Mouse (Mus musculus): Measurements from ENCODE around the gene Hagh. TPM values are rescaled to one million over a fixed set of nuclear protein-coding genes. Genes with fewer than 3 reads are reported as not detected.

Hagh gene
- polyA plus RNA-seq, 1 experiment from 2014 or later = 104 TPM

DNA sequence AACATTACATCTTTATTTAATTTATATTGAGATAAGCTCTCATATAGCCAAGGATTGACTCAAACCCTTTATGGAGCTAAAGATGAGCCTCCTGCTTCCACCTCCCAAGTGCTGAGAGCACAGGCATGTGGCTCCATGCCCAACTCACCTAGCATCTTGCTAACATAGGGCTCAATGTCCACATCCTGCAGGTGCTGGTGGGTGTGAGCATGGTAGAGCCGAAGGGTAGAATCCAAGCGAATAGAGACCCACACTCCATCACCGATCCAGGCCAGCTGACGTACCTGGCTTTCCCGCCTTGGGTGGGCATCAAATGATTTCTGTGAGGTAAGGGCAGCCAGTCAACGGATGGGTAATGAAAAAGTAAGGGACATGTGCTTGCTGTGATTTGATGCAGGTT is 60.1 kb downstream of the Hagh start:
- Histone ChIP-seq H3K9ac (ENCODE audit: low read depth, low read length) (no peak overlapping the region), H3K36me3 (ENCODE audit: control insufficient read depth, insufficient read depth) (peaks cover 71% of the 10 kb centered on the region), H3K27ac (ENCODE audit: low read depth, low read length) (no peak overlapping the region), H3K27me3 (replicated peaks; ENCODE audit: control insufficient read depth, insufficient read depth, low read length) (no peaks in the 10 kb centered on the region), H3K9me3 (ENCODE audit: control insufficient read depth) (no peaks in the 10 kb centered on the region), H3K4me3 (ENCODE audit: low read depth, low read length) (no peak overlapping the region), H3K4me2 (replicated peaks; ENCODE audit: low read depth) (no peak overlapping the region), H3K4me1 (replicated peaks; ENCODE audit: control insufficient read depth, insufficient read depth, low read length) (no peaks in the 10 kb centered on the region)
- WGBS = 97% methylated on average over 6 of the region's 6 CpGs
- TF ChIP-seq CTCF (IDR thresholded peaks at IDR 0.05; ENCODE audit: low read depth) = no peak
- no peak for ATAC-seq

GRCm38 (mm10) chr17:24902124-24902523 is 62.2 kb downstream of the Hagh start:
- 92% methylated on average over 5 of the region's 5 CpGs for WGBS
- H3K36me3 ChIP-seq (ENCODE audit: control insufficient read depth, insufficient read depth) = peaks cover 92% of the 10 kb centered on the region

DNA sequence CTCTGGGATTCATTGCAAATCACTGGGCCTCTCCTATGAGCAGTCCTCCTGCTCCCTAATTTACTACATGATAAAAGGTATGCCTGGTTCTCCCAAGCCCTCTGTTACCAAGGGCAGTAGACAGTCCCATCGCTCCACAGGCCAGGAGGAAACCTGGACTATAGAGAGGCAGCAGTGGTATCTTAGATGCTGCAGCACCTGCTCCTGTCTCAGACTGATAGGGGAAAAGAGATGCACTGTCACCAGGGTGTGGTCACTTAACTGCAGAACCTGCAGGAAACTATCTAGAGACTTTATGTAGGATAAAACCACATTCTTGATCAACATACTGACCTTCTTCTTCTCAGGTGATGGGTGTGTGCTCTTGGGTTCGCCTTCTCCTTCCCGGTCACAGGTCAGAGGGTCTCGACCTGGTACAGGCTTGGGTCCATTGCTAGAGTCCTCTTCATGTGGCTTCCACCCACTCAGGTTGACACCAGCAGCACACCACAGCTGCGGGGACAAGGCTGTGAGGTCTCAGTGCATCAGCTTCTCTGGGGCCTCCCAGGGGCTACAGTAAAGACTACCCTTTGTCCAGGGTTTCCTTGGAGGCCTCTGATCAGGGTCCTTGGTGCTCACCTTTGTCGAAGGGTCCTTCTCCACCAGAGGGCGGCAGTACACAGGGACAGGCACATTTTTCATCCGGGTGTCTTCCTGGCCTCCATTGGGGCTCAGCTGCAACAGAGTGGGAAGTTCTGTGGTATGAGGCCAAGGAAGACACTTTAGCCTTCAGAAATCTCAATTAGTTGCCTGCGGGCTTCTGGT is 62.9 kb downstream of the Hagh start:
- no peak for ATAC-seq
- TF ChIP-seq CTCF (IDR thresholded peaks at IDR 0.05; ENCODE audit: low read depth) = peak; percentile 68

More at GRCm38 (mm10) chr17:24902124-24902523, 62.2 kb downstream of the Hagh start:
- Histone ChIP-seq H3K4me1 (replicated peaks; ENCODE audit: control insufficient read depth, insufficient read depth, low read length) (no peaks in the 10 kb centered on the region), H3K27me3 (replicated peaks; ENCODE audit: control insufficient read depth, insufficient read depth, low read length) (no peaks in the 10 kb centered on the region), H3K9me3 (ENCODE audit: control insufficient read depth) (no peaks in the 10 kb centered on the region), H3K27ac (ENCODE audit: low read depth, low read length) (no peak overlapping the region), H3K9ac (ENCODE audit: low read depth, low read length) (no peak overlapping the region), H3K4me2 (replicated peaks; ENCODE audit: low read depth) (no peak overlapping the region), H3K4me3 (ENCODE audit: low read depth, low read length) (no peak overlapping the region)
- ATAC-seq = no peak
- TF ChIP-seq CTCF (IDR thresholded peaks at IDR 0.05; ENCODE audit: low read depth) = no peak

GRCm38 (mm10) chr17:24903767-24904166 is 63.8 kb downstream of the Hagh start:
- Histone ChIP-seq H3K9me3 (ENCODE audit: control insufficient read depth) (no peaks in the 10 kb centered on the region), H3K36me3 (ENCODE audit: control insufficient read depth, insufficient read depth) (peaks cover 100% of the 10 kb centered on the region)
- no peak for TF ChIP-seq CTCF (IDR thresholded peaks at IDR 0.05; ENCODE audit: low read depth)

More for the DNA sequence above, 62.9 kb downstream of the Hagh start:
- peaks cover 95% of the 10 kb centered on the region for H3K36me3 ChIP-seq (ENCODE audit: control insufficient read depth, insufficient read depth)
- WGBS = 63% methylated on average over 9 of the region's 9 CpGs
- no peaks in the 10 kb centered on the region for H3K9me3 ChIP-seq (ENCODE audit: control insufficient read depth)
- H3K4me2 ChIP-seq (replicated peaks; ENCODE audit: low read depth) = no peak overlapping the region
- H3K27me3 ChIP-seq (replicated peaks; ENCODE audit: control insufficient read depth, insufficient read depth, low read length) = no peaks in the 10 kb centered on the region
- no peak overlapping the region for H3K9ac ChIP-seq (ENCODE audit: low read depth, low read length)
- H3K27ac ChIP-seq (ENCODE audit: low read depth, low read length) = no peak overlapping the region
- H3K4me1 ChIP-seq (replicated peaks; ENCODE audit: control insufficient read depth, insufficient read depth, low read length) = no peaks in the 10 kb centered on the region
- H3K4me3 ChIP-seq (ENCODE audit: low read depth, low read length) = no peak overlapping the region

GRCm38 (mm10) chr17:24907591-24907990 is 67.6 kb downstream of the Hagh start:
- 92% methylated on average over 2 of the region's 2 CpGs for WGBS
- Histone ChIP-seq H3K27ac (ENCODE audit: low read depth, low read length) (no peak overlapping the region), H3K9me3 (ENCODE audit: control insufficient read depth) (no peaks in the 10 kb centered on the region), H3K4me2 (replicated peaks; ENCODE audit: low read depth) (no peak overlapping the region), H3K4me3 (ENCODE audit: low read depth, low read length) (no peak overlapping the region), H3K27me3 (replicated peaks; ENCODE audit: control insufficient read depth, insufficient read depth, low read length) (no peaks in the 10 kb centered on the region), H3K9ac (ENCODE audit: low read depth, low read length) (no peak overlapping the region), H3K36me3 (ENCODE audit: control insufficient read depth, insufficient read depth) (peaks cover 97% of the 10 kb centered on the region), H3K4me1 (replicated peaks; ENCODE audit: control insufficient read depth, insufficient read depth, low read length) (no peaks in the 10 kb centered on the region)
- no peak for ATAC-seq
- TF ChIP-seq CTCF (IDR thresholded peaks at IDR 0.05; ENCODE audit: low read depth) = no peak

More at GRCm38 (mm10) chr17:24903767-24904166, 63.8 kb downstream of the Hagh start:
- H3K27ac ChIP-seq (ENCODE audit: low read depth, low read length) = no peak overlapping the region
- H3K27me3 ChIP-seq (replicated peaks; ENCODE audit: control insufficient read depth, insufficient read depth, low read length) = no peaks in the 10 kb centered on the region
- no peaks in the 10 kb centered on the region for H3K4me1 ChIP-seq (replicated peaks; ENCODE audit: control insufficient read depth, insufficient read depth, low read length)
- 89% methylated on average over 9 of the region's 9 CpGs for WGBS
- ATAC-seq = no peak
- no peak overlapping the region for H3K4me2 ChIP-seq (replicated peaks; ENCODE audit: low read depth)
- H3K9ac ChIP-seq (ENCODE audit: low read depth, low read length) = no peak overlapping the region
- H3K4me3 ChIP-seq (ENCODE audit: low read depth, low read length) = no peak overlapping the region

DNA sequence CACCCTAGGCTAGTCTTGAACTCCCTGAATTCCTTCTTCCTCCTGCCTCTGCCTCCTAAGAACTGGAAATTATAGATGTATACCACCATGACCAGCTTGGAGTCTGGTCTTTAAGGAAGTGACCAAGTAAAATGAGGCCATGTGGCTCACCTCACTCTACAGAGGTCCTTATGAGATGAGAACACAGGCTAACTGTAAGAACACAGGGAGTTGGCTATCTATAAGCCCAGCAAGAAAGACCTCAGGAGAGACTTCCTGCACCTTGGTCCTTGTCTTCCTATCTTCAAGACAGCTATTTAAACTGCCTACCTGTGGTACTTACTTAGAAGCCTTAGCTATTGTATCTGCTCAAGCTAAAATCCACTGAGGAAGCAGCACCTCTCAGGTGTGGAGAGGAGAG is 74.0 kb downstream of the Hagh start:
- no peak for ATAC-seq
- H3K4me3 ChIP-seq (ENCODE audit: low read depth, low read length) = no peak overlapping the region
- TF ChIP-seq CTCF (IDR thresholded peaks at IDR 0.05; ENCODE audit: low read depth) = no peak
- H3K9me3 ChIP-seq (ENCODE audit: control insufficient read depth) = no peaks in the 10 kb centered on the region
- H3K36me3 ChIP-seq (ENCODE audit: control insufficient read depth, insufficient read depth) = peaks cover 95% of the 10 kb centered on the region
- no peak overlapping the region for H3K4me2 ChIP-seq (replicated peaks; ENCODE audit: low read depth)
- H3K27ac ChIP-seq (ENCODE audit: low read depth, low read length) = no peak overlapping the region
- no peaks in the 10 kb centered on the region for H3K27me3 ChIP-seq (replicated peaks; ENCODE audit: control insufficient read depth, insufficient read depth, low read length)
- no peak overlapping the region for H3K9ac ChIP-seq (ENCODE audit: low read depth, low read length)
- H3K4me1 ChIP-seq (replicated peaks; ENCODE audit: control insufficient read depth, insufficient read depth, low read length) = no peaks in the 10 kb centered on the region

Other genes with a start within 250 kb of the Hagh start
- gene Tsc2, start 207.5 kb upstream of the Hagh start, polyA plus RNA-seq (2015; fragmentation: Nextera tagmentation; extraction: Ambion mirVana) = 24.7 and 25.8 TPM in 2 replicates
- 5.0 and 5.5 TPM in 2 replicates for gene Nthl1, start 207.5 kb upstream of the Hagh start, polyA plus RNA-seq (2015; fragmentation: Nextera tagmentation; extraction: Ambion mirVana)
- 26.5 and 30.1 TPM in 2 replicates for gene Slc9a3r2, start 189.8 kb upstream of the Hagh start, polyA plus RNA-seq (2015; fragmentation: Nextera tagmentation; extraction: Ambion mirVana)
- 0.20 TPM in 1 of 2 replicates, not detected in the other for gene Npw, start 181.7 kb upstream of the Hagh start, polyA plus RNA-seq (2015; fragmentation: Nextera tagmentation; extraction: Ambion mirVana)
- gene Zfp598, start 170.5 kb upstream of the Hagh start, polyA plus RNA-seq (2015; fragmentation: Nextera tagmentation; extraction: Ambion mirVana) = 13.4 and 13.5 TPM in 2 replicates
- 6.0 and 6.2 TPM in 2 replicates for gene Syngr3, start 150.2 kb upstream of the Hagh start, polyA plus RNA-seq (2015; fragmentation: Nextera tagmentation; extraction: Ambion mirVana)
- 42.0 and 42.2 TPM in 2 replicates for gene Gfer, start 144.0 kb upstream of the Hagh start, polyA plus RNA-seq (2015; fragmentation: Nextera tagmentation; extraction: Ambion mirVana)
- gene Noxo1, start 143.9 kb upstream of the Hagh start, polyA plus RNA-seq (2015; fragmentation: Nextera tagmentation; extraction: Ambion mirVana) = 32.4 and 38.0 TPM in 2 replicates
- 23.8 and 25.2 TPM in 2 replicates for gene Tbl3, start 132.5 kb upstream of the Hagh start, polyA plus RNA-seq (2015; fragmentation: Nextera tagmentation; extraction: Ambion mirVana)
- not detected in 2 replicates for gene Rnf151, start 122.1 kb upstream of the Hagh start, polyA plus RNA-seq (2015; fragmentation: Nextera tagmentation; extraction: Ambion mirVana)
- 757 and 776 TPM in 2 replicates for gene Rps2, start 122.0 kb upstream of the Hagh start, polyA plus RNA-seq (2015; fragmentation: Nextera tagmentation; extraction: Ambion mirVana)
- gene Ndufb10, start 115.7 kb upstream of the Hagh start, polyA plus RNA-seq (2015; fragmentation: Nextera tagmentation; extraction: Ambion mirVana) = 406 and 413 TPM in 2 replicates
- 0.27 TPM in 1 of 2 replicates, not detected in the other for gene Rpl3l, start 112.3 kb upstream of the Hagh start, polyA plus RNA-seq (2015; fragmentation: Nextera tagmentation; extraction: Ambion mirVana)
- 47.4 and 47.8 TPM in 2 replicates for gene Msrb1, start 103.5 kb upstream of the Hagh start, polyA plus RNA-seq (2015; fragmentation: Nextera tagmentation; extraction: Ambion mirVana)
- 0.25 and 0.47 TPM in 2 replicates for gene Hs3st6, start 87.2 kb upstream of the Hagh start, polyA plus RNA-seq (2015; fragmentation: Nextera tagmentation; extraction: Ambion mirVana)
- 0.08 and 0.10 TPM in 2 replicates for gene Meiob, start 35.9 kb upstream of the Hagh start, polyA plus RNA-seq (2015; fragmentation: Nextera tagmentation; extraction: Ambion mirVana)
- gene Fahd1, start 10.2 kb downstream of the Hagh start, polyA plus RNA-seq (2015; fragmentation: Nextera tagmentation; extraction: Ambion mirVana) = 165 and 195 TPM in 2 replicates
- gene Igfals, start 25.9 kb downstream of the Hagh start, polyA plus RNA-seq (2015; fragmentation: Nextera tagmentation; extraction: Ambion mirVana) = 17.2 and 18.3 TPM in 2 replicates
- gene Nubp2, start 46.2 kb downstream of the Hagh start, polyA plus RNA-seq (2015; fragmentation: Nextera tagmentation; extraction: Ambion mirVana) = 48.0 and 53.5 TPM in 2 replicates
- gene Spsb3, start 46.5 kb downstream of the Hagh start, polyA plus RNA-seq (2015; fragmentation: Nextera tagmentation; extraction: Ambion mirVana) = 42.3 and 43.4 TPM in 2 replicates
- 16.7 and 18.5 TPM in 2 replicates for gene Eme2, start 54.9 kb downstream of the Hagh start, polyA plus RNA-seq (2015; fragmentation: Nextera tagmentation; extraction: Ambion mirVana)
- 132 and 141 TPM in 2 replicates for gene Mrps34, start 55.0 kb downstream of the Hagh start, polyA plus RNA-seq (2015; fragmentation: Nextera tagmentation; extraction: Ambion mirVana)
- 47.4 and 54.4 TPM in 2 replicates for gene Nme3, start 56.4 kb downstream of the Hagh start, polyA plus RNA-seq (2015; fragmentation: Nextera tagmentation; extraction: Ambion mirVana)
- gene Mapk8ip3, start 96.8 kb downstream of the Hagh start, polyA plus RNA-seq (2015; fragmentation: Nextera tagmentation; extraction: Ambion mirVana) = 5.3 and 6.6 TPM in 2 replicates
- gene Jpt2, start 120.5 kb downstream of the Hagh start, polyA plus RNA-seq (2015; fragmentation: Nextera tagmentation; extraction: Ambion mirVana) = 35.7 and 36.0 TPM in 2 replicates
- gene Cramp1l, start 175.6 kb downstream of the Hagh start, polyA plus RNA-seq (2015; fragmentation: Nextera tagmentation; extraction: Ambion mirVana) = 2.5 and 2.7 TPM in 2 replicates
- gene Ift140, start 175.9 kb downstream of the Hagh start, polyA plus RNA-seq (2015; fragmentation: Nextera tagmentation; extraction: Ambion mirVana) = 2.9 and 3.6 TPM in 2 replicates
- gene Tmem204, start 243.4 kb downstream of the Hagh start, polyA plus RNA-seq (2015; fragmentation: Nextera tagmentation; extraction: Ambion mirVana) = 14.5 and 15.8 TPM in 2 replicates